Mouse (Mus musculus): ENCODE measurements around the gene Scap. TPM values are rescaled to one million over a fixed set of nuclear protein-coding genes. Genes with fewer than 3 reads are reported as not detected.
"Not testable (repeated sequence)": the region's sequence is repeated elsewhere in the genome, so short reads cannot be mapped to it uniquely, and the experiment has no call there.

Scap gene
- polyA plus RNA-seq, 1 experiment = 25.8 TPM

- Histone ChIP-seq H3K27me3 (ENCODE audit: control insufficient read depth, insufficient read depth, low read length, poor library complexity, severe bottlenecking) (no peaks in the 10 kb centered on the region), H3K27ac (ENCODE audit: insufficient read depth, low read length) (no peak overlapping the region), H3K4me3 (ENCODE audit: low read depth, low read length) (no peak overlapping the region), H3K4me1 (ENCODE audit: control insufficient read depth, insufficient read depth, low read length) (no peaks in the 10 kb centered on the region), H3K36me3 (ENCODE audit: control insufficient read depth, insufficient read depth, low read length, poor library complexity, severe bottlenecking) (no peaks in the 10 kb centered on the region), H3K9ac (ENCODE audit: low read depth, poor library complexity, severe bottlenecking) (no peak overlapping the region), H3K9me3 (replicated peaks; ENCODE audit: control insufficient read depth, insufficient read depth, low read length, poor library complexity, severe bottlenecking) (no peaks in the 10 kb centered on the region)
- TF ChIP-seq EP300 (IDR thresholded peaks at IDR 0.05; ENCODE audit: insufficient read depth, low read depth, low read length) (no peak), CTCF (IDR thresholded peaks at IDR 0.05; ENCODE audit: low read depth, low read length) (no peak), POLR2A (IDR thresholded peaks at IDR 0.05; ENCODE audit: insufficient read depth, low read length) (no peak)
These were observed 67.6 kb downstream of the Scap start for GRCm38 (mm10) chr9:110400650-110401049.

- Histone ChIP-seq H3K27me3 (ENCODE audit: control insufficient read depth, insufficient read depth, low read length, poor library complexity, severe bottlenecking) (no peaks in the 10 kb centered on the region), H3K9ac (ENCODE audit: low read depth, poor library complexity, severe bottlenecking) (no peak overlapping the region), H3K9me3 (replicated peaks; ENCODE audit: control insufficient read depth, insufficient read depth, low read length, poor library complexity, severe bottlenecking) (no peaks in the 10 kb centered on the region), H3K36me3 (ENCODE audit: control insufficient read depth, insufficient read depth, low read length, poor library complexity, severe bottlenecking) (no peaks in the 10 kb centered on the region), H3K27ac (ENCODE audit: insufficient read depth, low read length) (no peak overlapping the region), H3K4me3 (ENCODE audit: low read depth, low read length) (no peak overlapping the region), H3K4me1 (ENCODE audit: control insufficient read depth, insufficient read depth, low read length) (peaks cover 2% of the 10 kb centered on the region)
- TF ChIP-seq EP300 (IDR thresholded peaks at IDR 0.05; ENCODE audit: insufficient read depth, low read depth, low read length) (no peak), POLR2A (IDR thresholded peaks at IDR 0.05; ENCODE audit: insufficient read depth, low read length) (no peak), CTCF (IDR thresholded peaks at IDR 0.05; ENCODE audit: low read depth, low read length) (no peak)
These were observed 69.6 kb downstream of the Scap start for GRCm38 (mm10) chr9:110402731-110403130.

- H3K9ac ChIP-seq (ENCODE audit: low read depth, poor library complexity, severe bottlenecking); H3K36me3 ChIP-seq (ENCODE audit: control insufficient read depth, insufficient read depth, low read length, poor library complexity, severe bottlenecking); H3K27ac ChIP-seq (ENCODE audit: insufficient read depth, low read length); H3K9me3 ChIP-seq (replicated peaks; ENCODE audit: control insufficient read depth, insufficient read depth, low read length, poor library complexity, severe bottlenecking); H3K4me3 ChIP-seq (ENCODE audit: low read depth, low read length); H3K4me1 ChIP-seq (ENCODE audit: control insufficient read depth, insufficient read depth, low read length); H3K27me3 ChIP-seq (ENCODE audit: control insufficient read depth, insufficient read depth, low read length, poor library complexity, severe bottlenecking): not testable (repeated sequence)
These were observed 70.2 kb downstream of the Scap start for GRCm38 (mm10) chr9:110403240-110403639.

DNA sequence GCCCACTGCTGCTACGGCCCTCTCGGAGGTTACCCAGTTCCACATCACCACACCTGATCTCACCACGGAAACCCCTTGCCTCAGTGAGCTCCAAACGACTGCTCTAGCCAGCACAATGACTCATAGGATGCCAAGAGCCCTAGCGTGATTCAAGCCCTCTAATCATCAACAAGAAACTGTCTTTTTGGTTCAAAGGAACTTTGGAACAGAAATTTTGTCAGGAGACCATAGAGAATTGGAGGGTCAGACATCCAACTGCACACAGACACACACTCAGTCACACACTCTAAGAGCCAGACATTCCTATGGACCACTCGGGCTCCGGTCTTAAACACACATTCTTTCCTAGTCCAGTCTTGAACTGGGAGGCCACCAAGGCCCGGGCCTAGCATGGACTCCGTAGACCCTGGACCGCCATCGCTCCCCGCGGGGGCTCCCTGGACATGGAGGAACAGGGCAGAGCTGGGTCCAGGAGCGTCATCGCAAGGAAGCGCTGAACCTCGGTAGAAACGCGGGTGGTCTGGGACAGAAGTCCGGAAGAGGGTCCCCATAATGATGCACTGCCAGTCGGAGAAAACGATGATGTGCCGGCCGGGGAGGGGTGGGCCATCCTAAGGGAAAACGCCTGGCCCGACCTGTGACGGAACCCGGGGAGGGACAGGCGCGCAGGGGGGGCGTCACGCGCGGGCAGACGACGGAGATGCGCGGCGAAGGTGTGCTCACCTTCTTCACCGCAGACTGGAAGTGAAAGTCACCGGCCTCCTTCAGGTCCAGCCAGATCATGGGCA is 74.4 kb downstream of the Scap start:
- H3K27ac ChIP-seq (ENCODE audit: insufficient read depth, low read length) = no peak overlapping the region
- no peaks in the 10 kb centered on the region for H3K36me3 ChIP-seq (ENCODE audit: control insufficient read depth, insufficient read depth, low read length, poor library complexity, severe bottlenecking)
- peak overlapping the region; percentile 78 for H3K9ac ChIP-seq (ENCODE audit: low read depth, poor library complexity, severe bottlenecking)
- H3K4me1 ChIP-seq (ENCODE audit: control insufficient read depth, insufficient read depth, low read length) = peaks cover 2% of the 10 kb centered on the region
- no peak for TF ChIP-seq EP300 (IDR thresholded peaks at IDR 0.05; ENCODE audit: insufficient read depth, low read depth, low read length)
- no peak for TF ChIP-seq CTCF (IDR thresholded peaks at IDR 0.05; ENCODE audit: low read depth, low read length)
- TF ChIP-seq POLR2A (IDR thresholded peaks at IDR 0.05; ENCODE audit: insufficient read depth, low read length) = no peak
- H3K27me3 ChIP-seq (ENCODE audit: control insufficient read depth, insufficient read depth, low read length, poor library complexity, severe bottlenecking) = no peaks in the 10 kb centered on the region
- peak overlapping the region; percentile 77 for H3K4me3 ChIP-seq (ENCODE audit: low read depth, low read length)
- no peaks in the 10 kb centered on the region for H3K9me3 ChIP-seq (replicated peaks; ENCODE audit: control insufficient read depth, insufficient read depth, low read length, poor library complexity, severe bottlenecking)

DNA sequence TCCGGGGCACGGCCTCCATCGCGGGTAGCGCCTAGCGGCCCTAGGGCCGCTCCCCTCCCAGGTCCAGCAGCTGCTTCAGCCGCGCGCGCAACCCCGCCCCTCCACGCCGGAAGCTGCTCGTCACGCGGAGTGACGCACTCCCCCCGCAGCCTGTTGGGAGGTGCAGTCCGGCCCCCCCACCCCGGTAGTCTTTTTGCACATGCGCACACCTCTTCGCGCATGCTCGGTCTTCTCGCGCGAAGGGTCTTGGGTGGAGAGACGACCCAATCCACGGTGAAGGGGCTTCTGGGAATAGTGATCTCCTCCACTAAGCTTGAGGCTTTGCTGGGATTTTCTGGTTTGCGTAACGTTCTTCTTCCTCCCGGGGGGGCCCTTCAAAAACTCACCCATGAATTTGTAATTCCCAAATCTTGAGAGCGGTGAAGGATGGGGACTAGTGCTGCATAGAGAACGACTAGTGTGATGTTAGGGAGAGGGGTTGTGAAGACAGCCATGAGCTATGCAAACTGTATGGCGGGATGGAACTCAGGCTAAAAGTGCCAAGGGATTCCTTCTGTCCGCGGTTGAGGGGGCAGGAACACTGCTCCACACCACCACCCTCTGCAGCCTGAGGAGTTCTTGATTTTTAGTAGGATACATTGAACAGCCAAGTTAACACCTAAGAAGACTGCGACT is 75.1 kb downstream of the Scap start, which contains the start of gene Ptpn23:
Gene Ptpn23, minus strand, starts transcription at position 115 of the 675 bp plus-strand sequence.
- Histone ChIP-seq H3K27me3 (ENCODE audit: control insufficient read depth, insufficient read depth, low read length, poor library complexity, severe bottlenecking) (no peaks in the 10 kb centered on the region), H3K9me3 (replicated peaks; ENCODE audit: control insufficient read depth, insufficient read depth, low read length, poor library complexity, severe bottlenecking) (no peaks in the 10 kb centered on the region), H3K4me3 (ENCODE audit: low read depth, low read length) (peak within 1 kb of the TSS; percentile 94), H3K4me1 (ENCODE audit: control insufficient read depth, insufficient read depth, low read length) (peaks cover 2% of the 10 kb centered on the region), H3K36me3 (ENCODE audit: control insufficient read depth, insufficient read depth, low read length, poor library complexity, severe bottlenecking) (no peaks in the 10 kb centered on the region), H3K27ac (ENCODE audit: insufficient read depth, low read length) (peak within 1 kb of the TSS; percentile 51), H3K9ac (ENCODE audit: low read depth, poor library complexity, severe bottlenecking) (peak within 1 kb of the TSS; percentile 92)
- TF ChIP-seq POLR2A (IDR thresholded peaks at IDR 0.05; ENCODE audit: insufficient read depth, low read length) (peak; percentile 32), EP300 (IDR thresholded peaks at IDR 0.05; ENCODE audit: insufficient read depth, low read depth, low read length) (peak; percentile 49; the same call in 1 of the 2 replicates), CTCF (IDR thresholded peaks at IDR 0.05; ENCODE audit: low read depth, low read length) (no peak)
